Mouse (Mus musculus) forebrain, embryonic 13.5 days (tissue): ENCODE data around the gene Olfr1389. TPM values are rescaled to one million over a fixed set of nuclear protein-coding genes. Genes with fewer than 3 reads are reported as not detected.

Experiments used
- polyA plus RNA-seq: library from polyadenylated mRNA; unstranded; fragments of >200 nt; fragmentation: Nextera tagmentation; extraction: Ambion mirVana; gene quantifications from 2 replicates; pipeline ENCODE4 v1.2.1, GENCODE M21; 2015

The Olfr1389 gene
- polyA plus RNA-seq, 1 experiment from 2014 or later = not detected

Other genes with a start within 250 kb of the Olfr1389 start
- 0.03 and 0.26 TPM in 2 replicates for gene Btnl9, start 235.9 kb upstream of the Olfr1389 start, polyA plus RNA-seq
- 58.5 and 58.6 TPM in 2 replicates for gene Zfp62, start 219.8 kb upstream of the Olfr1389 start, polyA plus RNA-seq
- gene Mgat1, start 178.9 kb upstream of the Olfr1389 start, polyA plus RNA-seq = 25.5 and 30.6 TPM in 2 replicates
- gene Olfr1393, start 144.8 kb upstream of the Olfr1389 start, polyA plus RNA-seq = 0.08 and 0.13 TPM in 2 replicates
- not detected in 2 replicates for gene Olfr1392, start 137.8 kb upstream of the Olfr1389 start, polyA plus RNA-seq
- not detected in 2 replicates for gene Olfr10, start 118.3 kb upstream of the Olfr1389 start, polyA plus RNA-seq
- not detected in 2 replicates for gene Olfr1391, start 100.3 kb upstream of the Olfr1389 start, polyA plus RNA-seq
- not detected in 2 replicates for gene Olfr1390, start 87.9 kb upstream of the Olfr1389 start, polyA plus RNA-seq
- gene Olfr1388, start 13.6 kb downstream of the Olfr1389 start, polyA plus RNA-seq = 0.05 and 0.10 TPM in 2 replicates
- gene Olfr1387, start 32.3 kb downstream of the Olfr1389 start, polyA plus RNA-seq = not detected in 2 replicates
- gene Olfr1386, start 42.0 kb downstream of the Olfr1389 start, polyA plus RNA-seq = not detected in 2 replicates
- gene Olfr1385, start 66.0 kb downstream of the Olfr1389 start, polyA plus RNA-seq = not detected in 2 replicates
- not detected in 2 replicates for gene Olfr1384, start 83.7 kb downstream of the Olfr1389 start, polyA plus RNA-seq
- not detected in 2 replicates for gene Olfr1383, start 96.6 kb downstream of the Olfr1389 start, polyA plus RNA-seq
- not detected in 2 replicates for gene Olfr1382, start 105.2 kb downstream of the Olfr1389 start, polyA plus RNA-seq
- not detected in 2 replicates for gene Olfr1381, start 120.4 kb downstream of the Olfr1389 start, polyA plus RNA-seq
- not detected in 2 replicates for gene Olfr1380, start 133.8 kb downstream of the Olfr1389 start, polyA plus RNA-seq
- gene Flt4, start 186.2 kb downstream of the Olfr1389 start, polyA plus RNA-seq = 1.5 TPM in 2 replicates
- gene Scgb3a1, start 240.5 kb downstream of the Olfr1389 start, polyA plus RNA-seq = not detected in 2 replicates